Mouse (Mus musculus) stomach, embryonic 14.5 days (tissue): ENCODE results near the gene Cipc. TPM values are rescaled to one million over a fixed set of nuclear protein-coding genes. Genes with fewer than 3 reads are reported as not detected.
A peak's percentile ranks its signal among the peaks of the same experiment; 100 is the strongest.

Experiments
- ATAC-seq: fragments of 200-750 bp; cut with Nextera tagmentation; 2 replicates; pipeline ENCODE4 v1.8.0; 2017; ENCODE audit warnings: low read depth, moderate TSS enrichment; ENCODE audit not compliant: insufficient number of reproducible peaks, insufficient read depth, low FRiP score
- H3K27ac ChIP-seq: fragments of 300-500 bp; sonication (generic); 2 replicates; pipeline ENCODE4 v1.5.1; 2014; ENCODE audit warnings: mild to moderate bottlenecking, low read length, moderate library complexity, mixed read lengths
- H3K27me3 ChIP-seq: fragments of 300-500 bp; sonication (generic); 2 replicates; pipeline ENCODE4 v1.6.1; 2014; ENCODE audit warnings: low read length, control low read depth, mixed read lengths; ENCODE audit not compliant: control insufficient read depth, insufficient read depth
- H3K36me3 ChIP-seq: fragments of 300-500 bp; sonication (generic); 2 replicates; pipeline ENCODE4 v1.6.1; 2014; ENCODE audit warnings: mild to moderate bottlenecking, control low read depth, low read length, moderate library complexity, mixed read lengths; ENCODE audit not compliant: control insufficient read depth, insufficient read depth
- H3K4me1 ChIP-seq: fragments of 300-500 bp; sonication (generic); 2 replicates; pipeline ENCODE4 v1.6.1; 2014; ENCODE audit warnings: low read length, control low read depth, mixed read lengths; ENCODE audit not compliant: control insufficient read depth, insufficient read depth
- H3K4me2 ChIP-seq: fragments of 300-500 bp; sonication (generic); replicated peaks from 2 replicates; pipeline ENCODE4 v1.6.1; 2014; ENCODE audit warnings: low read depth, low read length, control low read depth
- H3K4me3 ChIP-seq: fragments of 300-500 bp; sonication (generic); 2 replicates; pipeline ENCODE4 v1.5.1; 2014; ENCODE audit warnings: low read depth, low read length, control low read depth
- H3K9ac ChIP-seq: fragments of 300-500 bp; sonication (generic); replicated peaks from 2 replicates; pipeline ENCODE4 v1.6.1; 2014; ENCODE audit warnings: low read depth, mild to moderate bottlenecking, control low read depth, low read length, moderate library complexity, mixed read lengths
- H3K9me3 ChIP-seq: fragments of 300-500 bp; sonication (generic); 2 replicates; pipeline ENCODE4 v1.6.1; 2016; ENCODE audit warnings: low read depth, low read length, control low read depth; ENCODE audit not compliant: control insufficient read depth
- WGBS: fragments of 180-500 bp; shearing (Covaris S2); extraction: QIAGEN DNeasy Blood & Tissue Kit; methylation state at CpG from one replicate; pipeline ENCODE4 v1.1.7; 2014; 5-methylcytosine and 5-hydroxymethylcytosine counted together
- polyA plus RNA-seq: library from polyadenylated mRNA; unstranded; fragments of >200 nt; fragmentation: Nextera tagmentation; extraction: Ambion mirVana; gene quantifications from 2 replicates; pipeline ENCODE4 v1.2.1, GENCODE M21; 2014

Cipc gene
- polyA plus RNA-seq, 1 experiment from 2014 or later: 20.9 TPM

- Histone ChIP-seq H3K27me3 (no peaks in the 10 kb centered on the region), H3K4me3 (no peak overlapping the region), H3K4me1 (peaks cover 14% of the 10 kb centered on the region), H3K9ac (no peak overlapping the region), H3K27ac (no peak overlapping the region), H3K9me3 (no peaks in the 10 kb centered on the region), H3K4me2 (peak overlapping the region; percentile 78; the same call in 1 of the 2 replicates), H3K36me3 (peaks cover 3% of the 10 kb centered on the region; the same call in 1 of the 2 replicates)
- 39% methylated on average over 6 of the region's 6 CpGs for WGBS
- no peak for ATAC-seq
Observed at GRCm38 (mm10) chr12:86948627-86949026, 1.8 kb downstream of the Cipc start.

- Histone ChIP-seq H3K27me3 (no peaks in the 10 kb centered on the region), H3K4me2 (no peak overlapping the region), H3K4me3 (no peak overlapping the region), H3K9ac (no peak overlapping the region), H3K4me1 (peaks cover 14% of the 10 kb centered on the region), H3K9me3 (no peaks in the 10 kb centered on the region), H3K27ac (no peak overlapping the region), H3K36me3 (peaks cover 8% of the 10 kb centered on the region)
- WGBS: 71% methylated on average over 9 of the region's 9 CpGs
- ATAC-seq: no peak
Observed at GRCm38 (mm10) chr12:86949501-86949900, 2.7 kb downstream of the Cipc start.

- WGBS: 62% methylated on average over 16 of the region's 16 CpGs
- Histone ChIP-seq H3K9me3 (no peaks in the 10 kb centered on the region), H3K9ac (no peak overlapping the region), H3K27me3 (no peaks in the 10 kb centered on the region), H3K4me2 (no peak overlapping the region), H3K4me1 (peaks cover 14% of the 10 kb centered on the region), H3K27ac (no peak overlapping the region), H3K4me3 (no peak overlapping the region), H3K36me3 (peaks cover 11% of the 10 kb centered on the region)
- no peak for ATAC-seq
Observed at GRCm38 (mm10) chr12:86950161-86950960, 3.5 kb downstream of the Cipc start.

GRCm38 (mm10) chr12:86950961-86951360 lies 4.1 kb downstream of the Cipc start:
- Histone ChIP-seq H3K4me1 (peaks cover 14% of the 10 kb centered on the region), H3K4me3 (no peak overlapping the region), H3K36me3 (peaks cover 17% of the 10 kb centered on the region), H3K9me3 (no peaks in the 10 kb centered on the region), H3K27me3 (no peaks in the 10 kb centered on the region), H3K9ac (no peak overlapping the region), H3K4me2 (no peak overlapping the region), H3K27ac (no peak overlapping the region)
- no peak for ATAC-seq
- whole genome bisulfite sequencing: 96% methylated on average over 3 of the region's 3 CpGs

GRCm38 (mm10) chr12:86952331-86952850 lies 5.5 kb downstream of the Cipc start:
- Histone ChIP-seq H3K27me3 (no peaks in the 10 kb centered on the region), H3K27ac (no peak overlapping the region), H3K9ac (no peak overlapping the region), H3K36me3 (peaks cover 21% of the 10 kb centered on the region), H3K4me3 (no peak overlapping the region), H3K4me2 (no peak overlapping the region), H3K9me3 (no peaks in the 10 kb centered on the region), H3K4me1 (peaks cover 14% of the 10 kb centered on the region)
- no peak for ATAC-seq
- WGBS: 86% methylated on average over 10 of the region's 10 CpGs

- H3K27me3 ChIP-seq: no peaks in the 10 kb centered on the region
- no peak overlapping the region for H3K4me2 ChIP-seq
- WGBS: 93% methylated on average over 2 of the region's 2 CpGs
- no peaks in the 10 kb centered on the region for H3K9me3 ChIP-seq
- no peak overlapping the region for H3K9ac ChIP-seq
- peaks cover 43% of the 10 kb centered on the region for H3K36me3 ChIP-seq
- H3K4me3 ChIP-seq: no peak overlapping the region
- no peaks in the 10 kb centered on the region for H3K4me1 ChIP-seq
- no peak overlapping the region for H3K27ac ChIP-seq
- no peak for ATAC-seq
Observed at GRCm38 (mm10) chr12:86955894-86956293, 9.1 kb downstream of the Cipc start.

- H3K36me3 ChIP-seq: peaks cover 63% of the 10 kb centered on the region
- H3K4me2 ChIP-seq: no peak overlapping the region
- H3K4me1 ChIP-seq: no peaks in the 10 kb centered on the region
- H3K4me3 ChIP-seq: no peak overlapping the region
- H3K27ac ChIP-seq: no peak overlapping the region
- no peaks in the 10 kb centered on the region for H3K27me3 ChIP-seq
- no peak for ATAC-seq
- 80% methylated on average over 5 of the region's 5 CpGs for WGBS
- H3K9me3 ChIP-seq: no peaks in the 10 kb centered on the region
- H3K9ac ChIP-seq: no peak overlapping the region
Observed at GRCm38 (mm10) chr12:86958558-86958957, 11.7 kb downstream of the Cipc start.

GRCm38 (mm10) chr12:86959661-86960060 lies 12.8 kb downstream of the Cipc start:
- peaks cover 60% of the 10 kb centered on the region for H3K36me3 ChIP-seq
- no peak overlapping the region for H3K4me3 ChIP-seq
- no peaks in the 10 kb centered on the region for H3K9me3 ChIP-seq
- H3K27me3 ChIP-seq: no peaks in the 10 kb centered on the region
- H3K27ac ChIP-seq: no peak overlapping the region
- no peak overlapping the region for H3K9ac ChIP-seq
- no peak for ATAC-seq
- no peak overlapping the region for H3K4me2 ChIP-seq
- WGBS: 95% methylated on average over 5 of the region's 5 CpGs
- no peaks in the 10 kb centered on the region for H3K4me1 ChIP-seq
